Mouse (Mus musculus) lung, postnatal 0 days (tissue): Measurements from ENCODE around the gene Fut8. TPM values are rescaled to one million over a fixed set of nuclear protein-coding genes. Genes with fewer than 3 reads are reported as not detected.
"Not testable (repeated sequence)": the region's sequence is repeated elsewhere in the genome, so short reads cannot be mapped to it uniquely, and the experiment has no call there.

Experiments
- ATAC-seq: fragments of 200-750 bp; cut with Nextera tagmentation; 2 replicates; pipeline ENCODE4 v1.8.0; 2017; ENCODE audit warnings: moderate library complexity
- DNase-seq: peaks from one replicate; pipeline ENCODE4 v3.0.0-alpha.2; 2016; ENCODE audit warnings: low spot score
- H3K27ac ChIP-seq: fragments of 300-500 bp; sonication (generic); 2 replicates; pipeline ENCODE4 v1.5.1; 2014; ENCODE audit warnings: antibody characterized with exemption, mild to moderate bottlenecking, low read length, mixed read lengths
- H3K27me3 ChIP-seq: fragments of 300-500 bp; sonication (generic); replicated peaks from 2 replicates; pipeline ENCODE4 v1.6.1; 2014; ENCODE audit warnings: low read length, mixed read lengths; ENCODE audit not compliant: insufficient read depth
- H3K36me3 ChIP-seq: fragments of 300-500 bp; sonication (generic); 2 replicates; pipeline ENCODE4 v1.6.1; 2014; ENCODE audit warnings: low read length, mixed read lengths; ENCODE audit not compliant: insufficient read depth
- H3K4me1 ChIP-seq: fragments of 300-500 bp; sonication (generic); 2 replicates; pipeline ENCODE4 v1.6.1; 2014; ENCODE audit warnings: antibody characterized with exemption, low read depth, low read length, mixed read lengths; ENCODE audit not compliant: insufficient read depth
- H3K4me2 ChIP-seq: fragments of 300-500 bp; sonication (generic); replicated peaks from 2 replicates; pipeline ENCODE4 v1.6.1; 2014; ENCODE audit warnings: low read depth, mild to moderate bottlenecking, low read length, moderate library complexity, mixed read lengths
- H3K4me3 ChIP-seq: fragments of 300-500 bp; sonication (generic); 2 replicates; pipeline ENCODE4 v1.5.1; 2014; ENCODE audit warnings: low read depth, low read length
- H3K9ac ChIP-seq: fragments of 300-500 bp; sonication (generic); replicated peaks from 2 replicates; pipeline ENCODE4 v1.6.1; 2014; ENCODE audit warnings: low read depth, mild to moderate bottlenecking
- H3K9me3 ChIP-seq: fragments of 300-500 bp; sonication (generic); 2 replicates; pipeline ENCODE4 v1.6.1; 2016; ENCODE audit warnings: low read length, mixed read lengths
- CTCF ChIP-seq: IDR thresholded peaks from 2 replicates; pipeline ENCODE4 v1.5.1; 2016; ENCODE audit warnings: antibody characterized with exemption, mild to moderate bottlenecking
- EP300 ChIP-seq: IDR thresholded peaks from 2 replicates; pipeline ENCODE4 v1.6.1; 2016; ENCODE audit warnings: antibody characterized with exemption, mild to moderate bottlenecking, control low read depth
- WGBS: fragments of 180-500 bp; shearing (Covaris S2); extraction: QIAGEN DNeasy Blood & Tissue Kit; methylation state at CpG from one replicate; pipeline ENCODE4 v1.1.7; 2014; 5-methylcytosine and 5-hydroxymethylcytosine counted together
- polyA plus RNA-seq: library from polyadenylated mRNA; unstranded; fragments of >200 nt; fragmentation: Nextera tagmentation; extraction: Ambion mirVana; gene quantifications from 2 replicates; pipeline ENCODE4 v1.2.1, GENCODE M21; 2015

Fut8 gene
- polyA plus RNA-seq, 1 experiment from 2014 or later, result 31.4 TPM

GRCm38 (mm10) chr12:77262650-77263049 lies 24.7 kb downstream of the Fut8 start:
- H3K27ac ChIP-seq, result no peak overlapping the region
- ATAC-seq, result no peak
- DNase-seq, result peak; percentile 8
- TF ChIP-seq EP300, result no peak
- TF ChIP-seq CTCF, result peak; percentile 45
- H3K4me3 ChIP-seq, result no peak overlapping the region
- no peaks in the 10 kb centered on the region for H3K36me3 ChIP-seq
- H3K27me3 ChIP-seq, result no peaks in the 10 kb centered on the region
- no peaks in the 10 kb centered on the region for H3K9me3 ChIP-seq
- no peak overlapping the region for H3K9ac ChIP-seq
- H3K4me1 ChIP-seq, result no peaks in the 10 kb centered on the region
- H3K4me2 ChIP-seq, result no peak overlapping the region

- Histone ChIP-seq H3K4me3 (no peak overlapping the region), H3K4me1 (no peaks in the 10 kb centered on the region), H3K4me2 (no peak overlapping the region), H3K9ac (no peak overlapping the region), H3K27ac (no peak overlapping the region), H3K27me3 (no peaks in the 10 kb centered on the region), H3K36me3 (no peaks in the 10 kb centered on the region), H3K9me3 (no peaks in the 10 kb centered on the region)
- DNase-seq (no peak), ATAC-seq (no peak)
- TF ChIP-seq EP300, result no peak
- no peak for TF ChIP-seq CTCF
- WGBS, result 60% methylated on average over 2 of the region's 2 CpGs
Observed at GRCm38 (mm10) chr12:77263816-77264215, 25.9 kb downstream of the Fut8 start.

- TF ChIP-seq CTCF (no peak), EP300 (no peak)
- Histone ChIP-seq H3K27me3 (no peaks in the 10 kb centered on the region), H3K4me2 (no peak overlapping the region), H3K9me3 (no peaks in the 10 kb centered on the region), H3K4me1 (no peaks in the 10 kb centered on the region), H3K36me3 (no peaks in the 10 kb centered on the region), H3K27ac (no peak overlapping the region), H3K4me3 (no peak overlapping the region), H3K9ac (no peak overlapping the region)
- DNase-seq, result no peak
- WGBS, result 82% methylated on average over 3 of the region's 3 CpGs
- no peak for ATAC-seq
Observed at GRCm38 (mm10) chr12:77270694-77271093, 32.8 kb downstream of the Fut8 start.

GRCm38 (mm10) chr12:77288507-77288906 lies 50.6 kb downstream of the Fut8 start:
- H3K4me3 ChIP-seq, result no peak overlapping the region
- H3K4me2 ChIP-seq, result no peak overlapping the region
- 89% methylated on average over 2 of the region's 2 CpGs for WGBS
- no peaks in the 10 kb centered on the region for H3K27me3 ChIP-seq
- H3K9me3 ChIP-seq, result no peaks in the 10 kb centered on the region
- no peaks in the 10 kb centered on the region for H3K4me1 ChIP-seq
- H3K27ac ChIP-seq, result no peak overlapping the region
- DNase-seq (no peak), ATAC-seq (no peak)
- no peak overlapping the region for H3K9ac ChIP-seq
- no peak for TF ChIP-seq EP300
- no peaks in the 10 kb centered on the region for H3K36me3 ChIP-seq

- Histone ChIP-seq H3K9ac (no peak overlapping the region), H3K27ac (no peak overlapping the region), H3K36me3 (no peaks in the 10 kb centered on the region), H3K27me3 (no peaks in the 10 kb centered on the region), H3K4me1 (no peaks in the 10 kb centered on the region), H3K4me2 (no peak overlapping the region), H3K4me3 (no peak overlapping the region), H3K9me3 (no peaks in the 10 kb centered on the region)
- WGBS, result 72% methylated on average over 4 of the region's 4 CpGs
- TF ChIP-seq CTCF (no peak), EP300 (no peak)
- DNase-seq, result no peak
- no peak for ATAC-seq
Observed at GRCm38 (mm10) chr12:77291017-77291416, 53.1 kb downstream of the Fut8 start.

- H3K4me3 ChIP-seq, H3K27ac ChIP-seq, H3K36me3 ChIP-seq, H3K4me2 ChIP-seq, H3K9ac ChIP-seq, DNase-seq, H3K9me3 ChIP-seq, ATAC-seq, H3K27me3 ChIP-seq, H3K4me1 ChIP-seq: not testable (repeated sequence)
- 68% methylated on average over 2 of the region's 2 CpGs for WGBS
Observed at GRCm38 (mm10) chr12:77291864-77292263, 53.9 kb downstream of the Fut8 start.
